Mouse (Mus musculus) testis, postnatal 14 days (tissue): ENCODE results near the gene Agtrap.
A peak's percentile ranks its signal among the peaks of the same experiment; 100 is the strongest.
"Not testable (repeated sequence)": the region's sequence is repeated elsewhere in the genome, so short reads cannot be mapped to it uniquely, and the experiment has no call there.

ENCODE experiments used
- DNase-seq: peaks from one replicate; pipeline ENCODE4 v3.0.0; 2021; ENCODE audit warnings: low spot score

The Agtrap gene

DNA sequence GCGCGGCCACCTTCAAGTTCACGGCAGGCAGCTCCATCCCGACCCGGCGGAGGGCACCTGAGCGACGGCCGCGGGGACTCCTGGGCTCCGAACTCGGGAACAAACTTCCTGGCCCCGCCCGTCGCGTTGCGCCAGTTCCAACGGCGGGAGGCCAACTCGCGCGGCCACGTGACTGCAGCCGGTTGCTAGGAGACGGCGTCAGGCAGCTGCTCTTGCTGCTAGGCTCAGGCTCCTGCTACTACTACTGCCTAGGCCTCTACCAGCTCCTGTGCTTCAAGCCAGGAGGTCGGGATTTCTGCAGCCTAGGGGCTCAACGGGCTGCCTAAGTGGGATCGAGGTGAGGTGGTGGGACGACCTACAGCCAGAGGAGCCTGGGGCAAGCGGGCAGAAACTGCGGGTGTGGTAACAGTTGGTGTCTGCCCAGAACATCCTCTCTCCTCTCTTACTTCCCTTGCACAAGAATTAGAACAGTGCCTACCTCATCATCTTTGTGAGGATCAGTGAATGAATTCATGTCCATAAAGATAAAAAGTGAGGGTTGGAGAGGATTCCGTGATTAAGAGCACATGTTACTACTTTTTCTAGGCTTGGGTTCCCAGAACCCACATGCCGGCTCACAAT is at the start of gene Agtrap:
Gene Agtrap (minus strand): TSS at position 125 of the 621 bp plus-strand sequence.
- DNase-seq = peak; percentile 94

DNA sequence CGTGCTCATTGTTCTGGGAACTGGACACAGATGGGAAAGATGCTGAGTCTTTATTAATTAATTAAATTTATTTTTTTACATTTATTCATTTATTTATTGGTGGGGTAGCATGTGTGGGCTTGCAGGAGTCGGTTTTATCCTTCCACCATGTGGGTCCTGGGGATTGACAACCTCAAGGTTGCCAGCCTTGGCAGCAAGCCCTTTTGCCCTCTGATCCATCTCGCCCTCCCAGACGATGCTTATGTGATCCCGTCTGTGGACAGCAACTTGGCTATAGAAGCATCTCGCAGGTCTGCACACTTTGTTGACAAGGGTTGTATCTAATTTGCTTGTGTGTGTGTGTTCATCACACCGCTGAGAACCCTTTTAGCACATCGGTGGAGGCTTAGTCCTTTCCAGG is 49.7 kb upstream of the Agtrap start:
- no peak for DNase-seq

DNA sequence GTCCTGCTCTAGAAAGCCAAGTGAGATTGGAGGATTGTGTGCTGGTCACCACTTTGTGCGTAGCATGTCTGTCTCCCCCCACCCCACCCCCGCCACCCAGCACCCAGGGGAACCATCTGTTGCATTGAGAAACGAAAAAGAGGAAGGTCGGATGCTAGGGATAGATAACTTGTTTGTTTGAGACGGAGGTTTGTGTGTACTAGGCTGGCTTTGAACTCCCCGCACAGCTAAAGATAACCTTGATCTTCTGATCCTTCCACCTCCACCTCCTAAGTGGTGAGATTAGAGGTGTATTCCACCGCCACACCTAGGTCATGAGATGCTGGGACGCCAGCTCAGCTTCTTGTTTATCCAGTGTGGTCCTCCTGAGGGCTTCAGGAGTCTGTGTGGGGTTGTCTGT is 47.2 kb upstream of the Agtrap start:
- DNase-seq = no peak

DNA sequence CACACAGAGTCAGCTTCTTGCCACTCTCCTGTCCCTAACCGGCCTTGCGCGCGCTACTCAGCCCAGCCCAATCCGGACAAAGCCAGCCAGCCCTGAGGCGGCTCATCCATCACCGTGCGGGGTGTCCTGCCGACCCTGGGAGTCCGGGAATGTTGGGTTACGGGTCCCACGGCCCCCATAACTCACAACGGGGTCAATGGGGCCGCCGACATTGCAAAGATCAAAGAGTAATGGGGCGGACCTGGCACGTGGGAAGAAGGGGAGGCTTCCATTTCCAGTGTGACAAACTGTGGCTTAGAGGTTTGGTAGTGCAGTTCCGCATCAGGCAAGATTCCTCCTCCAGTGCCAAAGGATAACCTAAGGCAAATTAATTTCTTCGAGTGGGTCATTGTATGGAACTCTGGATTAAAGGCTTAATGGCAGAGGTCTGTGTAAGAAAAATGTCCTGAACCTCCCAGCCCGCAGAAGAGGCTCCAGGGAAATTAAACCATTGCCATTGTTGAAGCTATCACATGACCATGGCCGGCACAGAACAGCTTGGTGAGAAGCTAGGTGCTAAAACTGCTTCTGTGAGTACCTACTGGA is 43.8 kb upstream of the Agtrap start:
- DNase-seq = no peak

DNA sequence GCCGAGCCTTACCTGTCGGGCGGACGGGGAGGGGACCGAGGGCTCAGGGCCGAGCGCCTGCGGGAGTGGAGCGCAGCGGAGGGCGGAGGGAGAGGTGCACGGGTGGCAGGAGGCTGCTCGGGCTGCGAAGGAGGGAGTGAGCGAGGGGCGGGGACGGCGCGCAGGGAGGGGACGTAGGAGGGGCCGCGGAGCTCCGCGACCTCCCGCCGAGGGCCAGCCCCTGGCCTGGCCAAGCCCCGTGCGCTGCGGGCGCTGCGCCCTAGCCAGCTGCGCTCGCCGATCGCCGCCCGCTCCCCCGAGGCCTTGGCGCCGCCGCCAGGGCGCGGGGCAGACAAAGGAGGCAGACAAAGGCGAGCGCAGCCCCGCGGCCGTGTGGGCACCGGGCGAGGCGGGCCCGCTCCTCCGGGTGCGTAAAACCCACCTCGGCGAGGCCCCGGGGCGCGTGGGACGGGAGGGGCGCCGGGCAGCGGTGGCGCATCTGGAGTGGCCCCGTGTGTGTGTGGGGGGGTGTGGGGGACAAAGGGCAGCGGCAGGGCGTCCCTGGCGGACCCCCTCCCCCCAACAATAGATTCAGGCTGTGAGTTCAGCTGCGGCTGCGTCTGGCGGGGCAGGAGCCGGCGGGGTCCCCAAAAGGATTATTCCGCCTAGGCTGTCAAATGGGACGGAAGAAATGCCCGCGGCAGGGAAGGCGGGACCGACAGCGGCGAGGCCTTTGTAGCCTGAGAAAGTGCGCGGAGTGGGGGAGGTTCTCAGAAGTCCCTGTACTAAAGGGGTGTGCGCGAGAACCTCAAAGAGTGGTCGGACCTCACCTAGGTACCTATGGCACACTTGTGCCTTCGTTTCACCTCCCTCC is 43.0 kb upstream of the Agtrap start, which contains the start of gene Draxin:
Gene Draxin (minus strand): TSS at position 138 of the 853 bp plus-strand sequence.
- peak; percentile 65 for DNase-seq

DNA sequence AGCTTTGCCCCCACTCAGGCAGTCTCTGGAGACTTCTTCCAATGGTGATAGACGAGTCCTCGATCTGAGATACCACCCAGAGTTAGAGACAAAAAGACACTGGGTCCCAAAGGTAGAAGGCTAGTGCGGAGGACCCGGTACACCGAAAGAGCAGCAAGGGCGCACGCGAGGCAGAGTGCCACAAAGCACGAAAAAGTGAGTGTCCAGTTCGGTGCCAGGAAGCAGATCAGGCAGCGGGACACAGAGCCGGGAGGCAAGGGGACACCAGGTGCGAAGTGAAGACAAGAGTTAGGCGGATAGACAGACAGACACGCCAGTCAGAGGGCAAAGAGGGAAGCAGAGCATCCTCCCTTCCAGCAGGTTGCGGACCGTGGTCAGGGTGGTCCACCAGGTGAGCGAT is 42.3 kb upstream of the Agtrap start, which contains the start of gene Mad2l2:
Gene Mad2l2 (plus strand): TSS at position 252 of the 400 bp plus-strand sequence.
- DNase-seq = no peak

DNA sequence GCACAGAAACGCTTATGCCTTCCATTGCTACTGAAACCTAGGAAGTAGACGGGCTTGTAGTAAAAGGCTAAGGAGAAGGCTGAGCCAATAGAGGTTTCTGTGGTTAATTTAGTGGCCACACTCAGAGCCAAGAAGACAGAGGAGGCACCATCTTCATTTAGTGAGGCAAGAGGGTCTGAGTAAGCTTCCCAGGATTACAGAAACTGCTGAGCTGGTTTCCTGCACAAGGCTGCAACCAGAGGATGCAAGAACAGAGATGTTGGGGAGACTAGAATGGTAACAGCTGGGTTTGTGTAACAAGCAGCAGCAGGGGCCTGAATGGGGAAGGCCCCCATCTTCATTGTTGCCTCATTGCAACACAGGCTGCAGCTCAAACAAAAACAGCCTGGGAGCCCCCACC is 40.8 kb upstream of the Agtrap start:
- DNase-seq = no peak

DNA sequence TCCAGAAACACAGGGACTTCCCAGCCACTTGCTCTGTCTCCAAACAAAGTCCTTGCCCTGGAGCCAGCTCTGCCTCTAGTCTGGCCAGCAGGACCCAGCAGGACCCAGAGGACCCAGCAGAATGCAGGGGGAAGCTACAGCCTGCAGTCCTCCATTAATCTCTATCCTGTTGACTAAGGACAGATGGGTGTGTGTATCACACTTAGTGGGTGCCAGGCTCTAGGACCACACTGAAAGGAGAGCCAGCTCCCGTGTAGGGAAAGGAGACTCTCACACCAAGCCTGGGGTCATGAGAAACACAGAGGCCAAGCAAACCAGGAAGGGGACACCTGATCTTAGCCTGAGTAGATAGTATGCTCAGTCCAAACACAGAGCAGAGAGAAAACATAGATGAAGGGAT is 40.4 kb upstream of the Agtrap start:
- DNase-seq = no peak

DNA sequence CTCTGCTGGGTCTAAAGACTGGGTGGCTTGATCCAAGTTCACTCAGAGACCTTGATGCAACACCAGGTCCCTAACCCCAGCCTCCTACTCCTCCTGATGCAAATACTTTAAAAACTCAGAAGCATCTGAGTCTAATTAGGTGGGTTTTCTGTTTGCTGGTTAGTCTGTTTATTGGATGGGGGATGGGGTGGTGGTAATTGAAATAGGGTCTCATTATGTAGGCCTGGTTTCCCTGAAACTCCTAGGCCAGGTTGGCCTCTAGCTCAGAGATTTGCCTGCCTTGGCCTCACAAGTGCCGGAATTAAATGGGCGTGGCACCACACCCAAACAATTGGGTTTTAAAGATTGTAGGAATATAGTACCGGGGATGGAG is 34.8 kb upstream of the Agtrap start:
- no peak for DNase-seq

DNA sequence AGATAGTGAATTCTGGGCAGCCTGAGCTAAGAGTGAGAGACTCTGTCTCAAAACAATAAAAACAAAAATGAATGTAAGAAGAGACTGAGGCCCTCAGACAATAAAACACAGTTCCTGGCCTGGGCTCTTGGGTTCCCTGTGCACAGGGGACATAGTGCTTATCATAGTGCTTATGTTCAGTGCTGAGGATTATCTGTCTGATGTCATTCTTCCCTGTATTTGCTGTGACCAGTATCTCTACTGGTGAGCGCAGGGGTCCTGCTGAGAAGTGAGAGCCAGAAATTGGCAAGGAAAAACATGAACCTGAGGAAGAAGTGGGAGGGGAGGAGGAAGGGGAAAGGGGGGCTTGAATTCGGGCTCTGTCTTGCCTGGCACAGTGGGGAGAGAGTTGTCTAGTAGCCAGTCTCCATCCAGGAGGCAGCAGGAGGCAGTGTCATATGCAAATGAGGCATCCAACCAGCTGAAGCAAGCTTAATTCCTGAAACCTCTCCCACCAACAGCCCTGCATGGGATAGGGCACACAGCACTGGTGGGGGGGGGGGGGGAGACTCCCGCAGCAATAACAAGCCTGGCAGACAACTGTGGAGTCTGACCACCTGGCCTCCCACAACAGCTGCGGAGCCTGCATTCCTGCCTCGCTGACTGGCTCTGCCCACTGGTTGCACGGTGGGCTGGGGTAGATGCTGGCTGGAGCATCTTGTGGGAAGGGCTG is 34.3 kb upstream of the Agtrap start:
- DNase-seq = no peak

DNA sequence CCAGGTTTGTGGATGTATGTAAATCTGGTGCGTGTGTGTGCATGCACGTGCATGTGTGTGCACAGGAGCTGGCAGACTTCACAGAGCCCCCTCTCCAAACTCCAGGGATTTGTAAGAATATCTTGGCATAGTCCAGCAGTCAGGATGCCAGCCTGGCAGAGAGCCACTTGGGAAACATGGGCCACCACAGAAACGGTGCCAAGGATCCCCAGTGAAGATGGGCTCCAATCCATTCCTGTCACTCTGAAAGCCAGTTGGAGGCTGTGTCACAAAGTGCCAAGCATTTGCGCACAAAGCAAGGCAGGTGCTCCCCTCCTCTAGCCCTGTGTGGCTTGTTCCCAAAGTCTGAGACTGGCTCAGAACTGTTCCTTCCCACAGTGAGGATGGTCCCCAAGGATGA is 33.5 kb upstream of the Agtrap start:
- DNase-seq = no peak

DNA sequence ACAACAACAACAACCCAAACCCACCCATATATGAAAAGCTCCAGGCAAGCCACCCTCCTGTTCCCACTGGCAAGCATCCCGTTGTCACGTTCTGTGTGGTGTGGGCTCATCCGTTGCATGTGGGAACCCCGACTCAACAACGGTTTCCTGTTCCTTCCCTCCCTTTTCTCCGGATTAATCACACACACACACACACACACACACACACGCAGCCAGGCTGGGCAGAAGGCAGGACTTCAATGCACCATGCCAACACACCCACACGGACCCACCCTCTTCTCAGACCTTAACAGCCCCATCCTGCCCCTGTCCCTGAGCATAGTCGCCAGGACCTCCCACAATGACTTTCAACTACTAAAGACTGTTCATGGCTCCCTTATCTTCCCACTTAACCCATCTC is 32.7 kb upstream of the Agtrap start:
- DNase-seq = no peak

DNA sequence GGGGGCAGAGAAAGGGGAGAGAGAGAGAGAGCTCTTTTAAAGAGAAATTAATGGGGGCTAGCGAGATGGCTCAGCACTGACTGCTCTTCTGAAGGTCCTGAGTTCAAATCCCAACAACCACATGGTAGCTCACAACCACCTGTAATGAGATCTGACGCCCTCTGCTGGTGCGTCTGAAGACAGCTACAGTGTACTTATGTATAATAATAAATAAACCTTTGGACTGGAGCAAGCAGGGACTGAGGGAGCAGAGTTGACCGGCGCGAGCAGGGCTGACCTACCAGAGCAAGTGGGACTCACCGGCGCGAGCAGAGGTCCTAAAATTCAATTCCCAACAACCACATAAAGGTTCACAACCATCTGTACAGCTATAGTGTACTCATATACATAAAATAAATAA is 31.7 kb upstream of the Agtrap start:
- DNase-seq = not testable (repeated sequence)

DNA sequence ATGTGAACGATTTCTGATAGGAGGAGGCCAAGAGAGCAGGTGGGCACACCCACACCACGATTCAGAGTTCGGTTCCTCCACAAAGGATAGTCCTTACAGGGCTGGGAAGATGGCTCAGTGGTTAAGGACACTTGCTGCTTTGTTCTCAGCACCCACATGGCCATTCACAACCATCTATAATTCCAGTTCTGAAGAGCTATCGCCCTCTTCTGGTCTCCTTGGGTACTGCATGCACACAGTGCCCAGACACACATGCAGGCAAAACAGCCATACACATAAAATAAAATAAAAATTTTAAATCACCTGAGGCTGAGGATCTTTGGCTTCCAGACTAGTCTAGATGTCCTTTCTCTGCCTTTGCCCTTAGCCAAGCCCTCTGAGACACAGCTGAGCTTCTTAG is 29.6 kb upstream of the Agtrap start:
- DNase-seq = no peak

DNA sequence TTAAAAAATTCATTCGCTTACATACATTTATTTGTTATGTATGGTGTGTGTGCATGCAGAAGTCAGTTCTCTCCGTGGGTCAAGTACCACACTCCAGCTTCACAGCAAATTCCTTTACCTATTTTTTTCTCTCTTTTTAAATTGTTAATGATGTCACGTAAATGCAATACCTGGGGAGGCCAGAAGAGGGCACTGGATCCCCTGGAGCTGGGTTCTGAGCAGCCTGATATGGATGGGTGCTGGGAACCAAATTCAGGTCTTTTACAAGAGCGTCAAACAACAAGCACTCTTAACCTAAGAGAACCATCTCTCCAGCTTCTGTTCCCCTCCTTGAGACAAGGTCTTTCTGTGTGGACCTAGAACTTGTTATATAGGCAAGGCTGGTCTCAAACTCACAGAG is 28.8 kb upstream of the Agtrap start:
- no peak for DNase-seq

DNA sequence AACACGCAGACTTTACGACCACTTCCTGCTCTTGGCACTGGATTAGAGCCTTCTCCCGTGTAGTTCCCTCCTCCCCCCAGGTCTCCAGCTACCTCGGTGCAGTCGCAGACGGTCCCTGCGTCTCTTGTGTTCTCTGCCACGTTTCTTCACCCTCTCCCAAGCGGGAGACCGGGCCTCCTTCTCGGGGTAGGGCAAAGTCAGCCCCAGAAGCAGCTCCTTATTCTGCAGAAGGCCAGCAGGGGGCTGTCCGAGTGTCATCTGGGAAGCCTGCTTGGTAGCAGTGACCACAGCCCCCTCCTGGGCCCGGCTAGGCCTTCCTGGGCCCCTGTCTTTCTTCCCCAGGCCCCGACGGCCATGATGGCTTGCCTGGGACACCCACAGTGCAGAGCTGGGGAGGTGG is 27.6 kb upstream of the Agtrap start:
- no peak for DNase-seq

DNA sequence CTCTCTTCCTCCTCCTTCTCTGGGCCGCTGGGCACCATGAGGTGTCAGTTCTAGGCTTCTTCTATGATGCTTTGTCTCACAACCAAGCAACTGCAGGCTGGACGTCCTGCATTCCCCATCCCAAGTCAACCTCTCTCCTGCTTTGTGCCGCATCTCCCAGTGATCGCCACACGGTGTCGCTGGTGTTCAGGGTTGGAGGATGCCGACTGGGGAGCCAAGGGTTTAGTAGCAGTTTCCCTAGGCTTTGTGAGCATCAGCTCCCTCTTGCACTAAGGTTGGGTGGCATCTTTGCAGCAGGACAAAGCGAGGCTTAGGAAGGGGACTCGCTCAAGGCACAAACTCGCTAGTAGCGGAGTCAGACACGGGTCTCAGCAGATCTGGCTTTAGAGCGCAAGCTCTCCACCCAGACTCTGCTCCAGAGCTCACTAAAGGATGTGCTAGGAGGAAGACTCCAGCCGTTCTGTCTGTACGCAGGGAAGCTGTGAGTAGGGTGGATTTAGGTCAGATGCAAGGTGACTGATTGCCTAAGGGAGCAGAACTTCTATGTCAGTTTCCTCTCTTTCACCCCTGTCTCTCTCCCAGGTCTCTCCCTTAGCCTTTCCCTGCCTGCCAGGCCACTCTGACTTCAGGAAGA is 27.0 kb upstream of the Agtrap start:
- DNase-seq = peak; percentile 75

DNA sequence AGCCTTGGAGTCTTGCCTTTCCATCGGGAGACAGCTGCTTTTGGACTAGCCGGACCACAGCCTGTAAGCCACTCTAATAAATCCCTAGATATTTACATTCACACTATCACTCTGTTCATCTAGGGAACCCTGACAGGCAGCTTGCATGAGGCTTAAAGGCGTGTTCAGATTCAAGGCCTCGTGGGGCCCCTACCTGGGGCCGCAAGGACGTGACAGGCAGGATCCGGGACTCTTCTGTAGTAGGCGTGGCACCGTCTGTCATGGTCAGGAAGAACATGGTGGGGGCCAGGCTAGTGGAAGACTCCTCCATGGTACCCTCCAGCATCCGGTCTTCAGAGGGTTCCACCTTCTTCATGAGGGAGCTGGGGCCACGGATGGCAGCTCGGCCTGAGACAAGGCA is 24.7 kb upstream of the Agtrap start:
- DNase-seq = no peak

DNA sequence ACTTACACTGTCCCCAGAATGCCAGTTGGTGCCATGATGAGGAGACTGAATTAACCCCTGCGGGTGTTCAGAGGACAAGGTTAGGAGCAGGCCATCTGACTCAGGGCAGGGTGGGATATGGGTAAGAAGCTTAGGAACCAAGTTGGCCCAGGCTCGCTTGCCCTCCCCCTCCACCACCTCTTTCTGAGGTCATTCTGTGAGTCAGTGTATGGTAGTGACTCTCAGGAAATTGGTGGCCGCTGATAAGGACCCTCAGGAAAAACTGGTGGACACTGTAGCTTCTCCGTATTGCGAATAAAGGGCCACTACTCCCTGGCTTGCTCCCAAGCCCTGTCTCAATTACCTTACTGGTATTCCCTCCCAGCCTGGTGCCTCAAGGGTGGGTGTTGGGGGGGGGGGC is 21.4 kb upstream of the Agtrap start:
- no peak for DNase-seq

DNA sequence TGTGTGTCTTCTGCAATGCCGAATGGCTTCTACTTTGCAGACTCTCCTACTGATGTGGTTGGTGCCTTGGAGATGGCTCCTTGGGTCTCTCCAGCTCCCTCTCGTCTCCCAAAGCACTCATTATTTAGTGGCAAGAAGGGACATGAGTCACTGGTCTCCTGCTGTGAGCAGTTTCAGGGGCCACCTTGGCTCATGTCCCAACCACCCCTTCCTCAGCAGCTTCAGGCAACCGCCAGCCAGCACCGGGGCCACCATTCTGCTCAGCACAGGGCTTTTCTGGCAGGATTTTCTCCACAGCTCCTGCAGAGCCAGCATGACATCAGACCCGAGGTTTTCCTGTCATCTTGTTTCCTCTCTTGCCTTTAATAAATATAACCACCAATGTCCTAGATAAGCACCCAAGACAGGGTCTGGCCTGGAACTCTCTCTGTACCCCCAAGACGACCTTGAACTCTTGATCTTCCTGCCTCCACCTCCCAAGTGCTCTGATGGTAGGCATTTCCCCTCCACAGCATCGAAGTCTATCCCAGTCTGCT is 20.8 kb upstream of the Agtrap start:
- DNase-seq = no peak

DNA sequence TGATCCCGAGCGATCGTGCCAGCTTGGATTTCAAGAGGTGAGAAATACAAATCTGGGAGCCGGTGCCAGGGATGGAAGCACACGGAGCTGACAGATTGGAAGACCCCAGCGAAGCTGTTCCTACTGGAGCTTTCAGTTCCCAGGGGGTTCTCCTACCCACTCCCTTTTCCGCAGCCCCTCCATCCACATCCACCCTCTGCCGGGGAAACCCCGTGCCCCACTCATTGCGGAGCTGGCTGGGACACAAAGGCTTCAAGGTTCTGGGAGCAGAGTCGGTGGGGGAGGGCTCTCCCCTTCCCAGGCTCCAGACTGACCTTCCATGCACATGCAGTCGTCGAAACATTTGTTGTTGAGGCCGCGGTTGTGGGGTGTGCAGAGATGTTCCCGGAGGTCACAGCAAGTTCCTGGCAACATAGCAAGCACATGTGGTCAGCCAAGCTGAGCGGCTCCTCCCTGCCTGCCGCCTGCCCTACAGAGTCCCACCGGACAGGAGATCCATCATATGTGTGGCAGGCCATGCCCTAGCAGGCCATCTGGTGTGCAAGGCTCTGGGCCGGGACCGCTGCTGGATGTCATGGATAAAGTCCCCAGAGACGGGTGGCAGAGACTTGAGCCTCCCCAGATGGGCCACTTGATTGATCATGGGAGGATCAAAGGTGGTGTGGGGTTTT is 19.9 kb upstream of the Agtrap start:
- no peak for DNase-seq
